Mouse (Mus musculus) embryonic facial prominence, embryonic 14.5 days (tissue): ENCODE results near the gene Gsg1l. TPM values are rescaled to one million over a fixed set of nuclear protein-coding genes. Genes with fewer than 3 reads are reported as not detected.

Source experiments
- ATAC-seq: fragments of 200-750 bp; cut with Nextera tagmentation; 2 replicates; pipeline ENCODE4 v1.8.0; 2017; ENCODE audit warnings: low read depth, moderate number of reproducible peaks, moderate TSS enrichment
- DNase-seq: peaks from one replicate; pipeline ENCODE4 v3.0.0-alpha.2; 2015; ENCODE audit warnings: low spot score
- H3K27ac ChIP-seq: fragments of 300-500 bp; sonication (generic); replicated peaks from 2 replicates; pipeline ENCODE4 v1.5.1; 2014; ENCODE audit warnings: low read depth, mild to moderate bottlenecking, low read length, moderate library complexity
- H3K27me3 ChIP-seq: fragments of 300-500 bp; sonication (generic); replicated peaks from 2 replicates; pipeline ENCODE4 v1.6.1; 2014; ENCODE audit warnings: low read length; ENCODE audit not compliant: control insufficient read depth, insufficient read depth
- H3K36me3 ChIP-seq: fragments of 300-500 bp; sonication (generic); 2 replicates; pipeline ENCODE4 v1.6.1; 2014; ENCODE audit warnings: low read length, mixed read lengths; ENCODE audit not compliant: control insufficient read depth, insufficient read depth
- H3K4me1 ChIP-seq: fragments of 300-500 bp; sonication (generic); 2 replicates; pipeline ENCODE4 v1.6.1; 2014; ENCODE audit warnings: antibody characterized with exemption, low read length; ENCODE audit not compliant: control insufficient read depth, insufficient read depth
- H3K4me2 ChIP-seq: fragments of 300-500 bp; sonication (generic); 2 replicates; pipeline ENCODE4 v1.6.1; 2014; ENCODE audit warnings: low read depth, mild to moderate bottlenecking, low read length, moderate library complexity, mixed read lengths
- H3K4me3 ChIP-seq: fragments of 300-500 bp; sonication (generic); 2 replicates; pipeline ENCODE4 v1.5.1; 2014; ENCODE audit warnings: low read depth, mild to moderate bottlenecking, low read length
- H3K9ac ChIP-seq: fragments of 300-500 bp; sonication (generic); 2 replicates; pipeline ENCODE4 v1.6.1; 2014; ENCODE audit warnings: low read depth, mild to moderate bottlenecking, low read length, moderate library complexity, mixed read lengths
- H3K9me3 ChIP-seq: fragments of 300-500 bp; sonication (generic); 2 replicates; pipeline ENCODE4 v1.6.1; 2016; ENCODE audit warnings: low read length; ENCODE audit not compliant: control insufficient read depth
- WGBS: fragments of 180-500 bp; shearing (Covaris S2); extraction: QIAGEN DNeasy Blood & Tissue Kit; methylation state at CpG from one replicate; pipeline ENCODE4 v1.1.7; 2014; 5-methylcytosine and 5-hydroxymethylcytosine counted together
- polyA plus RNA-seq: library from polyadenylated mRNA; unstranded; fragments of >200 nt; fragmentation: Nextera tagmentation; extraction: Ambion mirVana; gene quantifications from 2 replicates; pipeline ENCODE4 v1.2.1, GENCODE M21; 2014

The Gsg1l gene
- polyA plus RNA-seq, 1 experiment from 2014 or later: 2.0 TPM

DNA sequence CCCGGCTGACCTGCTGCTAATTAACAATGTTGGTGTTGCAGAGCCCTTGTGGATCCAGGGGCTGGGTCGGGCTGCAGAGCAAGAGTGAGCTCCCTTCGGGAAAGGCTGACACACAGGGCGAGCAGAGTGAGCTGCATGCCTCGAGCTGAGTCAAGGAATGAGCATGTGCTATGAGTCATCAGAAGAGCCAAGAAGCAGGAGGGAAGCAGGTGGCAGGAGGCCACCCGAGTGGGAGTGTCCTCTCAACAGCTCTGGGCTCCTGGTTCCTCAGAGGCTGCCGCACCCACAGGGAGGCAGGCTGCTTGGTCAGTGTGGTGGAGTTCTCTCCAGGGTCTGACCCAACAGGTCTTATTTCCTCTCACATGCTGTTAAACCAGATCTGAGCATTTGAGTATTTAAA, 183.2 kb downstream of the Gsg1l start:
- DNase-seq (peak; percentile 75), ATAC-seq (peak; percentile 75)
- 39% methylated on average over 7 of the region's 7 CpGs for WGBS
- H3K9ac ChIP-seq: no peak overlapping the region
- no peak overlapping the region for H3K4me2 ChIP-seq
- H3K27me3 ChIP-seq: no peaks in the 10 kb centered on the region
- no peak overlapping the region for H3K27ac ChIP-seq
- no peaks in the 10 kb centered on the region for H3K36me3 ChIP-seq
- H3K4me3 ChIP-seq: no peak overlapping the region
- peaks cover 3% of the 10 kb centered on the region; the same call in 1 of the 2 replicates for H3K4me1 ChIP-seq
- H3K9me3 ChIP-seq: no peaks in the 10 kb centered on the region

DNA sequence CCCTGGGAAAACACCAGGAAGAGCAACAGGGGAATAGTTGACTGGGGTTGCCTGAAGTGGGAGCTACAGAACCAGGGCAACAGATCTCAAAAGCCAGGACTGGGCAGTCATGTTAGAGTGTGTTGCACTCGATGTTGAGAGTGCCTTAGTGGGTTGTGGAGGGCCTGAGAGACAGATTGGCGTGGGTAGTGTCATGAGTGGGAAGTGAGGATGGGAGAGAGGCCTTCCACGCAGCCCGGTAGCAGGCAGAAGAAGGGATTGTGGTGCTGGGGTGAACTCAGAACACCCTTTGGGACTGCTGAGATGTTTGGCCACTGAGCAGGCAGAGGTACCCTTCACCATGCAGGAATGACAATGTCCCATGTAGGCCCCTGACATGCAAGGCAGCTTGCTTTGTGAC, 185.2 kb downstream of the Gsg1l start:
- H3K27ac ChIP-seq: no peak overlapping the region
- H3K36me3 ChIP-seq: no peaks in the 10 kb centered on the region
- 86% methylated on average over 4 of the region's 4 CpGs for WGBS
- H3K4me3 ChIP-seq: no peak overlapping the region
- H3K9me3 ChIP-seq: no peaks in the 10 kb centered on the region
- H3K27me3 ChIP-seq: no peaks in the 10 kb centered on the region
- ATAC-seq: no peak
- H3K4me2 ChIP-seq: no peak overlapping the region
- no peak overlapping the region for H3K9ac ChIP-seq
- peaks cover 3% of the 10 kb centered on the region; the same call in 1 of the 2 replicates for H3K4me1 ChIP-seq
- DNase-seq: no peak

DNA sequence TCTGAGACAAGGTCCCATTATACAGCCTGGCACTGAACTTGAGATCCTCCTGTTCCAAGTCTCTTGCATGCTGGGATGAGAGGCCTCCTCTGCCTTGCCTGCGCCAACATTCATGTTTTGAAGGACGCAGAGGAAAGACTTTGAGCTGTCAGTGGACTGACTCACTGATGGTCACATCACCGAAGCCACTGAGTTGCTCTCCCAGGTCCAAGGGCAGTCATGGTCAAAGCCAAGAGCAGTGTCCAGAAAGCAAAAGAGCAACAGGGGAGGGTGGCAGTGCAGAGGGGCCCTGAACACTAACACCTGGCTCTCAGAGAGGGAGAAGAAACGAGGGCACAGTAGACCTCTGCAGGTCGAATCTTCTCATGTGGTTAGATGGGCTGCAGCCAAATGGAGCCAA, 188.6 kb downstream of the Gsg1l start:
- Histone ChIP-seq H3K4me1 (no peaks in the 10 kb centered on the region), H3K36me3 (no peaks in the 10 kb centered on the region), H3K27me3 (no peaks in the 10 kb centered on the region), H3K4me3 (no peak overlapping the region), H3K4me2 (no peak overlapping the region), H3K9me3 (no peaks in the 10 kb centered on the region), H3K27ac (no peak overlapping the region), H3K9ac (no peak overlapping the region)
- WGBS: 93% methylated on average over 5 of the region's 5 CpGs
- ATAC-seq: no peak
- DNase-seq: no peak

DNA sequence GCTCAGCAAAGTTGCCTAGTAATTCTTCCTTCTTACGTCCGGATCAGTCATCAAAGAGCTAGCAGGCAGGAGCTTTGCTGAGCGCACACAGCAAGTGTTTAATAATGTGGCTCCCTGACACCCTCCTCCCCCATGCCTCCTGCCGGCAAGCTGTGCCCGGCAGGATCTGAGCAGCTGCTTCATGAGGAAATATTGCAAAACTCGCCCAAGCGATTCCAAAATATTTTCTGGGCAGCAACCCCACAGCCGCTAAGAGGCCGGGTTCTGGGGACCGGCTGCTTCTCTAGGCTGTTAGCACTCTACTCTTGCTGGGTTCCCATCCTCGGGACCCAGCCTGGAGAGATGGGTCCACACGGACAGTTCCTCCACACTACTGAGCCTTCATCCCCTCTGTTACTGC, 193.8 kb downstream of the Gsg1l start:
- no peak overlapping the region for H3K27ac ChIP-seq
- H3K9me3 ChIP-seq: no peaks in the 10 kb centered on the region
- ATAC-seq (no peak; the same call in 1 of the 2 replicates), DNase-seq (peak; percentile 45)
- no peak overlapping the region for H3K4me2 ChIP-seq
- no peak overlapping the region for H3K4me3 ChIP-seq
- no peaks in the 10 kb centered on the region for H3K27me3 ChIP-seq
- 50% methylated on average over 12 of the region's 12 CpGs for WGBS
- H3K36me3 ChIP-seq: no peaks in the 10 kb centered on the region
- H3K4me1 ChIP-seq: no peaks in the 10 kb centered on the region
- no peak overlapping the region for H3K9ac ChIP-seq

DNA sequence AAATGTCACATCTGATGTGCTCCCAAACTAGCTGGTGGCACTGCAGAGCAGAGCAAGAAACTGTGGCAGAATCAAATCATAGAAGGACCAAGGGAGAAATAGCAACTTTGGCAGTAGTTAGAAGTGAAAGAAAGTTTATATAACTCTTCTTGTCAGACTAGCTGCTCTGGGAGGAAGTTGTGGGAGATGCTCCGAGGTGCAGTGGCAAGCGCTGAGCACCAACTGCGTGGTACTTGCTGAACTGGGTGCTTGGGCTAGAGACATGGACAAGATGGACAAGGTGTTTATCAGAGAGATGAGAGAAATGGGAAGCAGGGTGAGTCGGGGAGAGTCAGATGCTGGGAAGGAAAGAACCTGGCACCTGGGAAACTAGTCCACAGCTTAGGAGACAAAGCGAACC, 194.4 kb downstream of the Gsg1l start:
- no peak overlapping the region for H3K9ac ChIP-seq
- no peaks in the 10 kb centered on the region for H3K9me3 ChIP-seq
- H3K36me3 ChIP-seq: no peaks in the 10 kb centered on the region
- H3K4me1 ChIP-seq: no peaks in the 10 kb centered on the region; the same call in 1 of the 2 replicates
- DNase-seq (no peak), ATAC-seq (no peak)
- no peak overlapping the region for H3K4me2 ChIP-seq
- H3K27ac ChIP-seq: no peak overlapping the region
- 78% methylated on average over 5 of the region's 5 CpGs for WGBS
- H3K4me3 ChIP-seq: no peak overlapping the region
- H3K27me3 ChIP-seq: no peaks in the 10 kb centered on the region

DNA sequence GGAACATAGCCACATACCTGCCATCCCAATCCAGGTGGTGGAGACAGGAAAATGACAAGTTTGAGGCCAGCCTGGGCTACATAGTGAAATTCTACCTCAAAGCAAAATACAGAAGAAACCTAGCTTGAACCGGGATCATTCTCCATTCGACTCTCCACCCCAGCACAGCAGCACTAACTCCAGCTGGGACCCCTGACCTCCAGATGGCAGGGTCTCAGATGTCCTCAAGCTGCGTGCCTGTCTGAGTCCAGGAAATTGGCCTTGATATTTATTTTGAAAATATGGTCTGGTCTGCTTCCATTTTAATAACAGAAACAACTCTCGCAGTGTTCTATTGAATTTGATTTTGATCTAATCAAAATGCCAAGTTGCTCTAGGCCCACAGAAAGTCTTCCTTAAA, 195.1 kb downstream of the Gsg1l start:
- Histone ChIP-seq H3K4me1 (no peaks in the 10 kb centered on the region; the same call in 1 of the 2 replicates), H3K9me3 (no peaks in the 10 kb centered on the region), H3K9ac (no peak overlapping the region), H3K36me3 (no peaks in the 10 kb centered on the region), H3K4me3 (no peak overlapping the region), H3K27ac (no peak overlapping the region), H3K4me2 (no peak overlapping the region), H3K27me3 (no peaks in the 10 kb centered on the region)
- 23% methylated on average over 4 of the region's 4 CpGs for WGBS
- ATAC-seq: no peak
- no peak for DNase-seq

DNA sequence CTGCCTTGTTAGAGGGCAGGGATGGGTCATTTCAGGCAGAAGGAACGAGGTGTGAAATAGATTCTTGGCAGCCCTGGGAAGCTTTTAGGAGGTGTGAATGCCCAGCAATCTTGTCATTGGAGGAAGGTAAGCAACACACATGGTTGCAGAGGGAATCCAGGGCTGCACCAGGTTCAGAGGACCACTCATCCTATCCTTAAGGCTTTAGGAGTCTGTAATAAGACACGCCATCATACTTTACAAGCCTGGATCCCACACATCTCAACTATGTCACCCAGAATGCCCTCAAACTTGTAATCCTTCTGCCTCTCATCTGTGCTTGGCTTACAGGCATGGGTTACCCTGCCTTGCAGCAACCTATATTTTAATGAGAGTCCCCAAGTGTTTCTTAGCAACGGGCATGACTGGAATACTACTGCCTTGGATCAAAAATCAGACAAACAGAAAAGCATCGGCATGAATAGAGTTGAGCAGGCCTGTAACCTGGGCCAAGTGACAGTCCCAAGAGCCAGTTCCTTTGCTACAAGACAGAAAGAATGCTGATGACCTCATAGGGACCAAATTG, 196.0 kb downstream of the Gsg1l start:
- H3K27ac ChIP-seq: no peak overlapping the region
- no peak for DNase-seq
- no peak overlapping the region for H3K9ac ChIP-seq
- no peaks in the 10 kb centered on the region for H3K27me3 ChIP-seq
- ATAC-seq: no peak
- no peaks in the 10 kb centered on the region for H3K36me3 ChIP-seq
- no peak overlapping the region for H3K4me3 ChIP-seq
- H3K4me1 ChIP-seq: no peaks in the 10 kb centered on the region; the same call in 1 of the 2 replicates
- 70% methylated on average over 4 of the region's 4 CpGs for WGBS
- H3K9me3 ChIP-seq: no peaks in the 10 kb centered on the region
- H3K4me2 ChIP-seq: no peak overlapping the region

DNA sequence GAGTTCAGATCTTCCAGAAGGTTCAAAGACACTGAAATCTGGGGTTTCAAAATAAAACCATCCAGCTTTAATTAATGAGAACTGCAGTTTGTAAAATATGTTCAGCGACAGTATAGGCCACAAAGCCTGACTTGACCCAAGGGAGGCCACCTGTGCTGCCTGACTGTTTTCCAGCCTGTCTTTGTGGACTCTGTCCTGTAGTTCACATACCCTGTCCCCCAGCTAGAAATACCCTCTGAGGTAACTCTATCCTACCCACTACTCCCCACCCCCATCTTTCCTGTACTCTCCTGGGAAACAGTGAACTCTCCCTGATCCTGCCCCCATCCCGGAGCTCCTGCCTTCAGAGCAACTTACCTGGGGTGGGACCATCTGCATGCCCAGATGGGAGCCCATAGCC, 199.0 kb downstream of the Gsg1l start:
- Histone ChIP-seq H3K4me2 (no peak overlapping the region), H3K4me1 (no peaks in the 10 kb centered on the region; the same call in 1 of the 2 replicates), H3K36me3 (no peaks in the 10 kb centered on the region), H3K27ac (no peak overlapping the region), H3K27me3 (no peaks in the 10 kb centered on the region), H3K9ac (no peak overlapping the region; the same call in 1 of the 2 replicates), H3K4me3 (no peak overlapping the region), H3K9me3 (no peaks in the 10 kb centered on the region)
- WGBS: 45% methylated on average over 2 of the region's 2 CpGs
- DNase-seq (no peak), ATAC-seq (no peak)

DNA sequence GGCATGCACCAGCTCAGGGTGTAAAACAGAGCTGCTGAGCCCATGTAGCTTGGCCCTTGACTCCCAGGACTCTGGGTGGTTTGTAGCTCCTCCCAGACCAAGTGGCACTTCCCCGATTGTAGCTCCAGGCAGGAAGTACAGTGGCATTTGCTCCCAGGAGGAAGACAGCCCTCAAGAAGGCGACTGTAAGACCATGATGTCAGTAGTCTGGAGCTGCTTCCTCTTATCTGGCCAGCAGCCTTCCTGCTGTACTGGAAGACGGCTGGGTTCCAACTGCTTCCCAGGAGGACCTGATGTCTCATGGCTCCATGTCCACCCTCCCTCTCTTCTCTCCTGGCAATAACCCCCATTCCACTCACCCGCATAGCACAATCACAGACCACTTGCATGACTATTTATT, 204.2 kb downstream of the Gsg1l start:
- H3K4me1 ChIP-seq: peaks cover 2% of the 10 kb centered on the region; the same call in 1 of the 2 replicates
- no peak for ATAC-seq
- H3K9ac ChIP-seq: no peak overlapping the region

More for the DNA sequence above, 204.2 kb downstream of the Gsg1l start:
- no peak for DNase-seq
- H3K27me3 ChIP-seq: no peaks in the 10 kb centered on the region
- WGBS: 72% methylated on average over 4 of the region's 4 CpGs
- no peak overlapping the region for H3K4me2 ChIP-seq
- H3K4me3 ChIP-seq: no peak overlapping the region
- H3K27ac ChIP-seq: no peak overlapping the region
- no peaks in the 10 kb centered on the region for H3K9me3 ChIP-seq
- H3K36me3 ChIP-seq: no peaks in the 10 kb centered on the region
